Mouse (Mus musculus) heart, postnatal 0 days (tissue): ENCODE measurements around the gene Lrrk1. TPM values are rescaled to one million over a fixed set of nuclear protein-coding genes. Genes with fewer than 3 reads are reported as not detected.
A peak's percentile ranks its signal among the peaks of the same experiment; 100 is the strongest.
"Not testable (repeated sequence)": the region's sequence is repeated elsewhere in the genome, so short reads cannot be mapped to it uniquely, and the experiment has no call there.

ENCODE experiments used
- ATAC-seq: fragments of 200-750 bp; cut with Nextera tagmentation; 2 replicates; pipeline ENCODE4 v1.8.0; 2017; ENCODE audit warnings: low read depth, moderate number of reproducible peaks, moderate library complexity; ENCODE audit not compliant: insufficient read depth
- DNase-seq: peaks from one replicate; pipeline ENCODE4 v3.0.0-alpha.2; 2016; ENCODE audit warnings: low spot score
- H3K27ac ChIP-seq: fragments of 300-500 bp; sonication (generic); 2 replicates; pipeline ENCODE4 v1.5.1; 2014; ENCODE audit warnings: low read depth, mild to moderate bottlenecking
- H3K27me3 ChIP-seq: fragments of 300-500 bp; sonication (generic); 2 replicates; pipeline ENCODE4 v1.6.1; 2014; ENCODE audit warnings: low read length, mixed read lengths; ENCODE audit not compliant: control insufficient read depth, insufficient read depth
- H3K36me3 ChIP-seq: fragments of 300-500 bp; sonication (generic); replicated peaks from 2 replicates; pipeline ENCODE4 v1.6.1; 2014; ENCODE audit warnings: low read length, mixed read lengths; ENCODE audit not compliant: control insufficient read depth, insufficient read depth
- H3K4me1 ChIP-seq: fragments of 300-500 bp; sonication (generic); 2 replicates; pipeline ENCODE4 v1.6.1; 2014; ENCODE audit warnings: antibody characterized with exemption; ENCODE audit not compliant: control insufficient read depth, insufficient read depth
- H3K4me2 ChIP-seq: fragments of 300-500 bp; sonication (generic); 2 replicates; pipeline ENCODE4 v1.6.1; 2014; ENCODE audit warnings: low read depth, mild to moderate bottlenecking, low read length, moderate library complexity
- H3K4me3 ChIP-seq: fragments of 300-500 bp; sonication (generic); 2 replicates; pipeline ENCODE4 v1.5.1; 2014; ENCODE audit warnings: low read depth, low read length
- H3K9ac ChIP-seq: fragments of 300-500 bp; sonication (generic); replicated peaks from 2 replicates; pipeline ENCODE4 v1.6.1; 2014; ENCODE audit warnings: low read depth, low read length, mixed read lengths
- H3K9me3 ChIP-seq: fragments of 300-500 bp; sonication (generic); replicated peaks from 2 replicates; pipeline ENCODE4 v1.6.1; 2016; ENCODE audit warnings: low read length; ENCODE audit not compliant: control insufficient read depth
- CTCF ChIP-seq: IDR thresholded peaks from 2 replicates; pipeline ENCODE4 v1.5.1; 2016; ENCODE audit warnings: antibody characterized with exemption, control low read depth, low read depth
- EP300 ChIP-seq: IDR thresholded peaks from 2 replicates; pipeline ENCODE4 v1.6.1; 2016; ENCODE audit warnings: antibody characterized with exemption, low read depth
- WGBS: fragments of 180-500 bp; shearing (Covaris S2); extraction: QIAGEN DNeasy Blood & Tissue Kit; methylation state at CpG from one replicate; pipeline ENCODE4 v1.1.7; 2014; 5-methylcytosine and 5-hydroxymethylcytosine counted together
- polyA plus RNA-seq: library from polyadenylated mRNA; unstranded; fragments of >200 nt; fragmentation: Nextera tagmentation; extraction: Ambion mirVana; gene quantifications from 2 replicates; pipeline ENCODE4 v1.2.1, GENCODE M21; 2015
- total RNA-seq: library from RNA; depleted of rRNA; stranded (reverse); fragments of >200 nt; gene quantifications from 2 replicates; pipeline ENCODE4 v1.2.3, GENCODE M21; 2014; ENCODE audit warnings: low replicate concordance

Gene Lrrk1
- total and polyA plus RNA-seq, 2 experiments from 2014 or later, result 4.1 to 10.3 TPM

DNA sequence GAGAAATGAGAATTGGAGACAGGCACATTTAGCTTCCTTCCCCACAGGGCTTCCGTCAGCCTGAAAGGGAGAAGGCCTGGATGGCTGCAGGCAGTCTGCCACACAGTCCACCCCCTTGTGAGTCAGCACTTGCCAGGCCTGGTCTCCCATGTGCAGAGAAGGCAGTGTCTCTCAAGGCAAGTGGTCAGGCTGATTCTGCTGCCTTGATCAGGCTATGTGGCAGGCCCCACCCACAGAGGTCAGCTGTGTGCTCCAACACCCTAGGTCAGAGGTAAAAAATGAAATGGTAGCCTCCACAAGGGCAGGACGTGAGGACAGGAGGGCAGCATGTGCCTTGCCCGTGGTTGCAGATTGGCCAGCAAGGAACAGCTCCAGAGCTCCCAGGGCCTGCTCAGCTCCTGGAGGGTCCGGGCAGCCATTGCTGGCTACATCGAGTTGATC lies 188.7 kb downstream of the Lrrk1 start:
- Histone ChIP-seq H3K4me3 (no peak overlapping the region), H3K4me1 (peaks cover 45% of the 10 kb centered on the region), H3K4me2 (no peak overlapping the region), H3K27me3 (no peaks in the 10 kb centered on the region), H3K9me3 (no peaks in the 10 kb centered on the region; the same call in 1 of the 2 replicates), H3K27ac (0 out of 2 replicates have a peak overlapping the region, but pooled peaks have one; percentile 8), H3K9ac (no peak overlapping the region), H3K36me3 (no peaks in the 10 kb centered on the region)
- no peak for DNase-seq
- no peak for ATAC-seq
- no peak for TF ChIP-seq CTCF
- TF ChIP-seq EP300, result no peak
- WGBS, result 64% methylated on average over 5 of the region's 5 CpGs

DNA sequence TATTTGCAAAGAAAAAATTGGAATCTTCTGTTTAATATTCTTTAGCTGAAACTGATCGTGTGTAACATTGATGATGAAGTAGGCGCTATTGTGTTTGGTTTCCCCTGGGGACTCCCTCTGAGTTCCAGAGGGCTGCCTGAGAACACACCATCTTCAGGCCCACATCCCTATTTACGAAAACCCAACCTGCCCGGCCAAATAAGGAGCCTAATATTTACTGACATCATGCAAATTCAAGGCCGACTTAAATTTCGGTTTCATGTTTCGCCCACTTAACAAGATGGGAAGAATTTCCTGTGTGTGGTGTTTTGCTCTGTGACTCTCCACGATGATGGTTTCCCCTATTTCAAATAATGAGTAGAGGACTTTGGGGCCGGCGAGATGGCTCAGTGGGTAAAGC lies 189.7 kb downstream of the Lrrk1 start:
- Histone ChIP-seq H3K4me1 (peaks cover 48% of the 10 kb centered on the region), H3K36me3 (no peaks in the 10 kb centered on the region), H3K27me3 (no peaks in the 10 kb centered on the region), H3K4me2 (no peak overlapping the region), H3K9ac (no peak overlapping the region), H3K27ac (no peak overlapping the region), H3K9me3 (no peaks in the 10 kb centered on the region), H3K4me3 (no peak overlapping the region)
- DNase-seq (no peak), ATAC-seq (no peak)
- TF ChIP-seq CTCF (no peak), EP300 (no peak)
- 87% methylated on average over 10 of the region's 10 CpGs for WGBS

DNA sequence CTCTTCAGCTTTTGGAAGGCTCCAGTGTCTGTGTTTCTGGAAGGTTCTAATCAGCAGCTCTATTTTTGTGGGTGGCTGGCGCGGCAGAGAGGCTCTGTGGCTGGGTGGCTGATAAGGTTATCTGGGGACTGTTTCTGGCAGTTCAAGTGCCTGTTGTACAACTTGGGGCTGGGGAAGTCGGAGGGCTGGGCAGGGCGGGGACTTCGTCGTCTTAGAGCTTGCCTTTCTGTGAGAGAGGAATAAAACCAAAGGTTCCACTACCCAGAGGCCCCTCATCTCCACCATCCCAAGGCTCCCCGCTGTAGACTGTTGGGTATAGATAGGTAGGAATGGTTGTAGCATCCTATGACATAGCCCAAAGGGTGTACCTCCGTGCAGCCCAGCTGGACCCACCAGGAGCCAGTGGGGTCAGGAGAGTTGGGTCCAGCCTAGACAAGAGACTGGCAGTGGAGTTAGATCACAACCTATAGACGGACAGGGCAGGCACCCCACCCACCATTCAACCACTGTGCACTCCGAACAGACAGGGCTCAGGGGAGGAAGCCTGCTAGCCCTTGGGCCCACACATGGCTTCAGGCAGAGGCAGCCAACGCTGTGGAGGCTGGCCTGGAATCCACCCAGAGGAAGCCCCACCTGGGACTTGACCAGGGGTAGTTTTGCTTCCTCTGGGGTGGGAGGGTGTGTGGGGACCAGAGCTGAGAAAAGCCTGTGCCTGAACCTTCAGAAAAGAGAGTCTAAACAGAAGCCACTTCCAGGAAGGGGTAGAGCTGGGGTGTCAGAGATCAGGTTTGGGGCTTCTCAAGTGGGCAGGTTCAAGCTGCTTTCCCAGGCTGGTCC lies 191.3 kb downstream of the Lrrk1 start:
- Histone ChIP-seq H3K9me3 (no peaks in the 10 kb centered on the region), H3K36me3 (no peaks in the 10 kb centered on the region), H3K4me3 (no peak overlapping the region), H3K4me1 (peaks cover 48% of the 10 kb centered on the region), H3K4me2 (no peak overlapping the region), H3K27ac (peak overlapping the region; percentile 86), H3K9ac (no peak overlapping the region), H3K27me3 (no peaks in the 10 kb centered on the region)
- 10% methylated on average over 11 of the region's 11 CpGs for WGBS
- ATAC-seq (peak; percentile 84), DNase-seq (peak; percentile 77)
- TF ChIP-seq CTCF (no peak), EP300 (peak; percentile 87)

DNA sequence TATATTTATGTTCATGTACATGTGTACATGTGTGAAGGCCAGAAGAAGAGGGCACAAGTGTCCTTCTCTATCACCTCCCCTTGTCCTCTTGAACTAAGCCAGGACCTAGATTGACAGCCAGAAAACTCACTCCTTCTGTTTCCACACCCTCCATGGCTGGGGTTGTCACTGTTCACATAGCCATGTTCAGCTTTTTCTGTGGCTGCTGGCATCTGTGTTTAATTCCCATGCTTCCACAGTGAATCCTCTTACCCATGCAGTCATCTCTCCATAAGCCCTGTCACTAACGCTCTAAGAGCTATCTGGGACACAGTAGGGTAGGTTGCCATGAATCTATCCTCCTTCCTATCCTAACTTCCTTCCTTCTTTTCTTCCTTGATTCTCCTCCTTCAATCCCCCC lies 192.3 kb downstream of the Lrrk1 start:
- ATAC-seq, result no peak
- peak; percentile 30 for DNase-seq
- Histone ChIP-seq H3K27me3 (no peaks in the 10 kb centered on the region), H3K9me3 (no peaks in the 10 kb centered on the region), H3K9ac (no peak overlapping the region), H3K36me3 (no peaks in the 10 kb centered on the region), H3K27ac (peak overlapping the region; percentile 86), H3K4me2 (no peak overlapping the region), H3K4me3 (no peak overlapping the region), H3K4me1 (peaks cover 43% of the 10 kb centered on the region)
- TF ChIP-seq CTCF (no peak), EP300 (no peak)
- 19% methylated on average over 1 of the region's 1 CpGs for WGBS

DNA sequence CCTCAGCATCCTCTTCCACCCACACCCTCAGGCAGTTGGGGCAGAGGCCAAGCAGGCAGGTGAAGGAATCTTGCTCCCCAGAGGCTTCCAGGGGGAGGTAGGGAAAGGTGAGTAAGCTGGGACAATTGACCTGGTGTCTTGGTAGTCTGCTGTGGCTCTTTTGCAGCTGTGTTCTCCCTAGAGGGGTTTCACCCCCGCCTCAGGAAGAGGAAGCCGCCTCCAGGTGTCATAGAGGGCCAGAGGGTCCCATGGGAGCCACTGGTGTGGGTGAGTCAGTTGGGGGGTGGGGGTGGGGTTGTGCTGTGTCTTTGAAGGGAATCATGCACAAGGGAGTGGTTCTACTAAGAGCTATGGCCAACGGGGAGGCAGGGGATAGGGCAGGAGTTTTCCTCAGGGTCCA lies 193.6 kb downstream of the Lrrk1 start:
- Histone ChIP-seq H3K27ac (peak overlapping the region; percentile 2; the same call in 1 of the 2 replicates), H3K4me1 (peaks cover 39% of the 10 kb centered on the region), H3K4me3 (no peak overlapping the region), H3K36me3 (no peaks in the 10 kb centered on the region), H3K27me3 (no peaks in the 10 kb centered on the region), H3K9ac (no peak overlapping the region), H3K4me2 (no peak overlapping the region), H3K9me3 (no peaks in the 10 kb centered on the region)
- WGBS, result 73% methylated on average over 3 of the region's 3 CpGs
- no peak for ATAC-seq
- no peak for DNase-seq
- TF ChIP-seq CTCF (no peak), EP300 (no peak)

DNA sequence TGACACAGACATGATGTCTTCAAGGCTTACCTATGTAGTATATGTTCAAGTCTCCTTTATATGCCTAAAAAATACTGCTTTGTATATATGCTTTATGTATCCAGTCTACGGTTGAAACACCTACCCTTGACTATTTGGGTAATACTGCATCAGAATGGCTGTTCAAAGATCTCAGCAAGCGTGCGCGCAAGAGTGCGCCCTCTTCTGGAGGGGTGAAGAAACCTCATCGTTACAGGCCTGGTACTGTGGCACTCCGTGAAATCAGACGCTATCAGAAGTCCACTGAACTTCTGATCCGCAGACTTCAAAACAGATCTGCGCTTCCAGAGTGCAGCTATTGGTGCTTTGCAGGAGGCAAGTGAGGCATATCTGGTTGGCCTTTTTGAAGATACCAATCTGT lies 197.8 kb downstream of the Lrrk1 start:
- peaks cover 22% of the 10 kb centered on the region for H3K4me1 ChIP-seq
- DNase-seq, H3K9ac ChIP-seq, H3K4me3 ChIP-seq, H3K36me3 ChIP-seq, H3K9me3 ChIP-seq, H3K27me3 ChIP-seq, ATAC-seq, H3K27ac ChIP-seq, H3K4me2 ChIP-seq: not testable (repeated sequence)
- WGBS, result 90% methylated on average over 10 of the region's 10 CpGs
